Mouse (Mus musculus) retina, embryonic 14.5 days (tissue): ENCODE measurements around the gene Slamf1.
"Not testable (repeated sequence)": the region's sequence is repeated elsewhere in the genome, so short reads cannot be mapped to it uniquely, and the experiment has no call there.

Source experiments
- DNase-seq: peaks from one replicate; pipeline ENCODE4 v3.0.0-alpha.2; 2015; ENCODE audit warnings: low spot score

The Slamf1 gene

GRCm38 (mm10) chr1:171799648-171800047 is 32.7 kb downstream of the Slamf1 start:
- DNase-seq, result no peak

- DNase-seq, result not testable (repeated sequence)
Measured at GRCm38 (mm10) chr1:171811048-171811447, 44.1 kb downstream of the Slamf1 start.

GRCm38 (mm10) chr1:171815545-171816439 is 48.9 kb downstream of the Slamf1 start:
- DNase-seq, result peak; percentile 83

- DNase-seq, result no peak
Measured at GRCm38 (mm10) chr1:171816991-171817390, 50.1 kb downstream of the Slamf1 start.

- DNase-seq, result no peak
Measured at GRCm38 (mm10) chr1:171821331-171821730, 54.4 kb downstream of the Slamf1 start.

GRCm38 (mm10) chr1:171825462-171825861 is 58.5 kb downstream of the Slamf1 start:
- DNase-seq, result peak; percentile 41

GRCm38 (mm10) chr1:171826164-171826563 is 59.2 kb downstream of the Slamf1 start:
- peak; percentile 63 for DNase-seq

GRCm38 (mm10) chr1:171827674-171828073 is 60.7 kb downstream of the Slamf1 start:
- no peak for DNase-seq

GRCm38 (mm10) chr1:171839488-171839887 is 72.6 kb downstream of the Slamf1 start, which contains the start of gene Cd84:
Gene Cd84, plus strand, starts transcription at chr1:171839697.
- no peak for DNase-seq

- no peak for DNase-seq
Measured at GRCm38 (mm10) chr1:171840450-171841023, 73.6 kb downstream of the Slamf1 start.

GRCm38 (mm10) chr1:171845035-171845754 is 78.3 kb downstream of the Slamf1 start:
- DNase-seq, result no peak

- DNase-seq, result no peak
Measured at GRCm38 (mm10) chr1:171848201-171848600, 81.3 kb downstream of the Slamf1 start.

- no peak for DNase-seq
Measured at GRCm38 (mm10) chr1:171848757-171849156, 81.8 kb downstream of the Slamf1 start.

- DNase-seq, result no peak
Measured at GRCm38 (mm10) chr1:171849454-171849853, 82.5 kb downstream of the Slamf1 start.
